Mouse (Mus musculus): ENCODE data around the gene AC131692.1. TPM values are rescaled to one million over a fixed set of nuclear protein-coding genes. Genes with fewer than 3 reads are reported as not detected.

The AC131692.1 gene
- polyA plus RNA-seq, 1 experiment from 2014 or later: 0.43 TPM

Small RNA genes within 50 kb of the gene (microRNA-seq; reads per million reads assigned to microRNA genes)
- gene Mir6988 (ENCODE audit: borderline number of aligned reads): 4.2 reads per million, percentile 9 among the genes with 10 or more reads in this experiment

Other genes starting within 250 kb of the AC131692.1 start
- gene Frmd8, start 219.1 kb upstream of the AC131692.1 start, polyA plus RNA-seq (2014; fragmentation: Nextera tagmentation; extraction: Ambion mirVana): 26.8 and 27.9 TPM in 2 replicates
- 7.5 and 8.2 TPM in 2 replicates for gene Slc25a45, start 216.6 kb upstream of the AC131692.1 start, polyA plus RNA-seq (2014; fragmentation: Nextera tagmentation; extraction: Ambion mirVana)
- gene Tigd3, start 200.3 kb upstream of the AC131692.1 start, polyA plus RNA-seq (2014; fragmentation: Nextera tagmentation; extraction: Ambion mirVana): 3.9 and 4.2 TPM in 2 replicates
- 119 and 127 TPM in 2 replicates for gene Dpf2, start 181.4 kb upstream of the AC131692.1 start, polyA plus RNA-seq (2014; fragmentation: Nextera tagmentation; extraction: Ambion mirVana)
- 5.1 TPM in 2 replicates for gene Cdc42ep2, start 169.6 kb upstream of the AC131692.1 start, polyA plus RNA-seq (2014; fragmentation: Nextera tagmentation; extraction: Ambion mirVana)
- gene Pola2, start 130.2 kb upstream of the AC131692.1 start, polyA plus RNA-seq (2014; fragmentation: Nextera tagmentation; extraction: Ambion mirVana): 129 and 131 TPM in 2 replicates
- not detected in 2 replicates for gene Slc22a20, start 108.3 kb upstream of the AC131692.1 start, polyA plus RNA-seq (2014; fragmentation: Nextera tagmentation; extraction: Ambion mirVana)
- 25.2 and 25.8 TPM in 2 replicates for gene Capn1, start 78.5 kb upstream of the AC131692.1 start, polyA plus RNA-seq (2014; fragmentation: Nextera tagmentation; extraction: Ambion mirVana)
- 30.7 and 33.7 TPM in 2 replicates for gene Syvn1, start 47.8 kb upstream of the AC131692.1 start, polyA plus RNA-seq (2014; fragmentation: Nextera tagmentation; extraction: Ambion mirVana)
- gene Mrpl49, start 36.6 kb upstream of the AC131692.1 start, polyA plus RNA-seq (2014; fragmentation: Nextera tagmentation; extraction: Ambion mirVana): 84.5 and 93.9 TPM in 2 replicates
- 1,022 and 1,135 TPM in 2 replicates for gene Fau, start 36.6 kb upstream of the AC131692.1 start, polyA plus RNA-seq (2014; fragmentation: Nextera tagmentation; extraction: Ambion mirVana)
- 38.7 and 42.3 TPM in 2 replicates for gene Znhit2, start 33.2 kb upstream of the AC131692.1 start, polyA plus RNA-seq (2014; fragmentation: Nextera tagmentation; extraction: Ambion mirVana)
- gene Tm7sf2, start 26.0 kb upstream of the AC131692.1 start, polyA plus RNA-seq (2014; fragmentation: Nextera tagmentation; extraction: Ambion mirVana): 28.6 and 30.8 TPM in 2 replicates
- gene Vps51, start 17.2 kb upstream of the AC131692.1 start, polyA plus RNA-seq (2014; fragmentation: Nextera tagmentation; extraction: Ambion mirVana): 54.8 and 57.1 TPM in 2 replicates
- not detected in 2 replicates for gene Tmem262, start 14.4 kb upstream of the AC131692.1 start, polyA plus RNA-seq (2014; fragmentation: Nextera tagmentation; extraction: Ambion mirVana)
- 0.75 and 2.2 TPM in 2 replicates for gene Gm28374, start 12.2 kb upstream of the AC131692.1 start, polyA plus RNA-seq (2014; fragmentation: Nextera tagmentation; extraction: Ambion mirVana)
- gene Zfpl1, start 9.5 kb upstream of the AC131692.1 start, polyA plus RNA-seq (2014; fragmentation: Nextera tagmentation; extraction: Ambion mirVana): 50.4 and 52.3 TPM in 2 replicates
- gene Cdca5, start 9.4 kb upstream of the AC131692.1 start, polyA plus RNA-seq (2014; fragmentation: Nextera tagmentation; extraction: Ambion mirVana): 50.8 and 55.3 TPM in 2 replicates
- 2.0 and 2.4 TPM in 2 replicates for gene Naaladl1, start 11.4 kb downstream of the AC131692.1 start, polyA plus RNA-seq (2014; fragmentation: Nextera tagmentation; extraction: Ambion mirVana)
- 56.1 and 60.8 TPM in 2 replicates for gene Sac3d1, start 24.2 kb downstream of the AC131692.1 start, polyA plus RNA-seq (2014; fragmentation: Nextera tagmentation; extraction: Ambion mirVana)
- 34.6 and 35.1 TPM in 2 replicates for gene Snx15, start 33.9 kb downstream of the AC131692.1 start, polyA plus RNA-seq (2014; fragmentation: Nextera tagmentation; extraction: Ambion mirVana)
- gene Batf2, start 46.6 kb downstream of the AC131692.1 start, polyA plus RNA-seq (2014; fragmentation: Nextera tagmentation; extraction: Ambion mirVana): 0.15 TPM in 1 of 2 replicates, not detected in the other
- gene Arl2, start 47.1 kb downstream of the AC131692.1 start, polyA plus RNA-seq (2014; fragmentation: Nextera tagmentation; extraction: Ambion mirVana): 70.6 and 73.4 TPM in 2 replicates
- gene Majin, start 90.0 kb downstream of the AC131692.1 start, polyA plus RNA-seq (2014; fragmentation: Nextera tagmentation; extraction: Ambion mirVana): not detected in 2 replicates
- gene Gpha2, start 132.0 kb downstream of the AC131692.1 start, polyA plus RNA-seq (2014; fragmentation: Nextera tagmentation; extraction: Ambion mirVana): 0.70 TPM in 1 of 2 replicates, not detected in the other
- 10.5 and 12.0 TPM in 2 replicates for gene Ppp2r5b, start 141.5 kb downstream of the AC131692.1 start, polyA plus RNA-seq (2014; fragmentation: Nextera tagmentation; extraction: Ambion mirVana)
- 10.4 and 13.5 TPM in 2 replicates for gene Atg2a, start 147.2 kb downstream of the AC131692.1 start, polyA plus RNA-seq (2014; fragmentation: Nextera tagmentation; extraction: Ambion mirVana)
- 96.5 and 105 TPM in 2 replicates for gene Ehd1, start 182.3 kb downstream of the AC131692.1 start, polyA plus RNA-seq (2014; fragmentation: Nextera tagmentation; extraction: Ambion mirVana)
- 0.26 and 1.2 TPM in 2 replicates for gene Cdc42bpg, start 212.0 kb downstream of the AC131692.1 start, polyA plus RNA-seq (2014; fragmentation: Nextera tagmentation; extraction: Ambion mirVana)
- 53.8 and 59.7 TPM in 2 replicates for gene Men1, start 240.6 kb downstream of the AC131692.1 start, polyA plus RNA-seq (2014; fragmentation: Nextera tagmentation; extraction: Ambion mirVana)
- 12.9 and 14.2 TPM in 2 replicates for gene Map4k2, start 246.7 kb downstream of the AC131692.1 start, polyA plus RNA-seq (2014; fragmentation: Nextera tagmentation; extraction: Ambion mirVana)

Data from liver, embryonic 11.5 days (tissue).